Mouse (Mus musculus): ENCODE measurements around the gene Itih2.
A peak's percentile ranks its signal among the peaks of the same experiment; 100 is the strongest.

The Itih2 gene

DNA sequence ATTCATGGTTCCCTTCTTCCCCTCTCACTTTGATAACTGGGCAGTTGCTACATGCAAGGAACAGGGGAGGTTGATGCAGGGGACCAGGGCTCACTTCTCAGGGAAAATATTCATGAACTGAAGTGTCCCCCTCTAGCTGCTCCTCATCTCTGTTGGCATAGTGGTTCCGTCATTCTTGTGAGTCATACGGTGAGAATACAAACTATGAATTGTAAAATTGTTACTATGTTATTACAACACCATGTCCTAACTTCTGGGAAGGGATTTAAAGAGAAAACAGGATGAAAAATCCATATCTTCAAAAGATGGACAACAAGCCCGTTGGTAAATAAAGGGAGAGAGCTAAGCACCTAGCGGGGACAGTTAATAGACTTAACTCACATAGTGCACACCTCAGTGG is at the start of gene Itih2:
Gene Itih2 (minus strand): TSS at position 101 of the 400 bp plus-strand sequence.
- DNase-seq (ENCODE audit: low spot score in 2 of 2): no peak

DNA sequence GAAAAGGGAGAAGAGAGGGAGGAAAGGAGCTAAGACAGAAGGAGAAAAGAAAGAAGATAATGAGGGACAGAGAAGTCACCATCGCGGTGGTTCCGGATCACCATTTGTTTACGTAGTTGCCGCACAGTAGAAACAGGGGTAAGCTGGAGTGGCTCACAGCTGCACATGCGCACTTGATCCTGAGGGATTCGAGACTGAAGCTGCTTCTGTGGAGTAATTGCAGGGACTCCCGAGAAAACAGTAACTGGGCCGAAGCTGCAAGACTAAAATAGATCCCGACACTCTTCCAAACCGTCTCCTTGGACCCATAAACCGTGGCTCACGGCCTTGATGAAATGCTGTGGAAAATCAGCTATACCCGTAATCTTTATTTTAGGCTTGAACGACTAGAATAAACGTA is 38.8 kb upstream of the Itih2 start:
- DNase-seq (ENCODE audit: low spot score in 2 of 2): no peak

DNA sequence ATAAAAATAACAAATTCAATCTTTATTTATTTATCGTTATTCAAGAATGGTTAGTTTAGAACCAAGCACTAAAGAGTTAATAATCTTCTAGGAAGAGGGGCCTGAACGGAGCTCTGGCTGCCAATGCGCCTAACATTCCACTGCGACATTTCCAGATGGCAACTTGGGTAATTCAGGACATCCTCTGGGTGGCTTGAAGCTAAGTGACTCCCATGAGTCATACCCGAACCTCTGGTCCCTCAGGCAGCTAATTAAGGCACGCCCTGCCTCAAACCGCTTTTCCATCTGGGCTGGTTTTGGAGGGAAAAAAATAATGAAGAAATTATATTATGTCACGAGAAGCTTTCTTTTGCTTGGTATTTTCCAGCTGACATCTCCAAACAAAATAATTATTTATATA is 36.8 kb upstream of the Itih2 start:
- DNase-seq (ENCODE audit: low spot score in 2 of 2): no peak

DNA sequence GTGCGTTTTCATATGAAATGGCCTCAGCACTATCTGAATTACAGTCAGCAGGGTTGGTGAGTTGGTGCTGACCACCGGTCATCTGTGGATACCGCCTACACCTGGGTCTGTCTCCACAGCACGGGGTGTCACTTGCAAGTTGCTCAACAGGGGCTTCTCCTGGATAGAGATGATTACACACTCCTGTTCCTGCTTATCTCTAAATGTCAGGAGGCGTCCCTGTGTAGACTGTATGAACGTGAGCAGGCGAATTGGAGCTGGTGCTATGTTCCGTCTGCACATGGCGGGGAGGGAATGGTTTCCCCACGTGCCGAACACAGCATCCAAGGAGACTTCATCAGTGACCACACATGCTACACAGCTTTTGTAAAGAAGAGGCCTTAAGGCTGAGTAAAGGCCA is 36.1 kb upstream of the Itih2 start:
- DNase-seq (ENCODE audit: low spot score in 2 of 2): no peak

DNA sequence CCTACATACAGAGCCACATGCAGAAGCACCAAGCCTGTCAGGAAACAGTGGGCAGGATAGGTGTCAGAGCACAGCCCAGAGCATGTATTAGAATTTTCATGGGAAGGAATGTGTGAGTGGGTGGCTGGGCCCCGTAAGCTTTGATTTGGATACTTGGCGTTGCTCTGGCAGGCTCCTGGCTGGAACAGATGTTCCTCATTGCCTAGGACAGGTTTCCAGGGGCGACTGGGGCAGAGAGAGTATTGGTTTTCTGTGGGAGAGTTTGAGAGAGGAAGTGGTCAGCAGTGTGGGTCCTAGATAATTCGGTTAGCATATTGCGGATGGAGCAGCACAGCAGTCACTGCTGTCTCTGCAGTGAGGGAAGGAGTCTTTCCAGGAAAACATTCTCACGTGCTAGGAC is 35.4 kb upstream of the Itih2 start:
- DNase-seq (ENCODE audit: low spot score in 2 of 2): no peak

DNA sequence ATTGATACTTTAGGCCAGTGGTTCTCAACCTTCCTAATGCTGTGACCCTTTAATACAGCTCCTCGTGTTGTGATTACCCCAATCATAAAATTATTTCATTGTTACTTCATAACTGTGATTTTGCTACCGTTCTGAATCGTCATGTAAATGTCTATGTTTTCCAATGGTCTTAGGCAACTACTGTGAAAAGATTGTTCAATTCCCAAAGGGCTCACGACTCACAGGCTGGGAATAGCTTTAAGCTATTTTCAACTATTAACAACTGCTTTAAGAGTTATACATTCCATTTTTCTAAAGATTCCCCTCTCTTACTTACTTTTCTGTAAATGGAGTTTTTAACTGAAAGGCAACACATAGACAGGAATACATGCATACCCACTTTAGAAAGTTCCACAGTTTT is 30.8 kb upstream of the Itih2 start:
- no peak for DNase-seq (ENCODE audit: low spot score in 2 of 2)

DNA sequence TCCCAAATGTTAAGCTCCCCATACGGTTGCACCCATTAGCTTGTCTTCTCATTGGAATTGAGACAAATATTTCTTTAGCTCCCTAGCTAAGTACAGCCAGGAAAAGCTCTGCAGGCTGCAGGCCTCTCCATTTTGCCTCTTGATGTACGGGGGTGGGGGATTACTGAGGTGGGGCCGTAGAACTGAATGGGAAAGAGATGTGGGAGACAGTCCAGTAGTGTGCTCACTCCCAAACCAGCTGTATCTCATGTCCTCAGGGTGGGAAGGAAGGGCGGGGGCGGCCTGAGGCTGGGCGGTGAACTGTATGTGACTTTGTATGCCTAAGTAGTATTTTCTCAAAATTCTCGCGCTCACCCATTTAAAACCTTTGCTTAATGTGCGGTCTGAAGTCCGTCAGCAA is 26.0 kb upstream of the Itih2 start:
- peak in 1 of 2 experiments; percentile 18 for DNase-seq (ENCODE audit: low spot score in 2 of 2)

DNA sequence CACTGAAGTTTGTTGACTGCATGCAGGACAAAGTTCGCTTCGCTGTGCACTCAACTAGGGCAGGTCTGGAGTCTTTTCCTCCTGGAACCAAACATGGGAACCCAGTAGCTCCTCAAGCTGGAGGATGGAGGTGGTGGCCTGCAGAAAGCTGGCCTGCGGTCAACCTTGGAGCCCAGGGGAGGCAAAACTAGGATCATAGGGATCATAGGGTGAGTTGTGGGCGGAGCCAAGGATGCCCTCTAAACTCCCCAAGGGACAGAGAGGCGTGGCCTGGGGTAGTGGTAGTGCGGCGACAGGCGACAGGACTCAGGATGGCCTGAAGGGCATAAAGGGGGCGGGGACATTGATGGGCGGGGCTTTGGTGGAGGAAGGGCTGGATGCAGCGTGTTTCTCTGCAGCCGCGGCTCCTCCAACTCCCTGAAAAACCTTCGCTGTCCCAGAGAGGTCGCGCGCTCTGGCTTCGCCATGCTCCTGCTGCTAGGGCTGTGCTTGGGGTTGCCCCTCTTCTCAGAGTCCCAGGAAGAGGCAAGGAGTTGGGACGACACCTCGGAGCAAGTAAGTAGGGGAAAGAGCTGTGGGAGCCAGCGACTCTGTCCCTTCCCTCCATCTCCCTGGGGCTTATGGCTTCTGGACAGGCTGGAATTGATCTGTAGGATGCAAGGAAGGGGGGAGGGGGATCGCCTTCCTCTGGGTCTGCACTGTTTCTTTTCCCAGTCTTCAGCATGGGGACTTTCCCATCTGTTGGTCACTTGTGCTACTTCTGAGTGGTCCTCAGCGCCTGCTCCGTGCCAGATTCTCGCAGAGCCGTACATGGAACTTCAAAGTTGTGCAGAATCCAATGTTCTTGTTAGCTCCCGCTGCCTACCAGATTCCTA is 22.2 kb upstream of the Itih2 start, which contains the start of gene Itih5:
Gene Itih5 (plus strand): TSS at position 371 of the 875 bp plus-strand sequence.
- DNase-seq (ENCODE audit: low spot score in 2 of 2): peak; percentile 21 to 26

DNA sequence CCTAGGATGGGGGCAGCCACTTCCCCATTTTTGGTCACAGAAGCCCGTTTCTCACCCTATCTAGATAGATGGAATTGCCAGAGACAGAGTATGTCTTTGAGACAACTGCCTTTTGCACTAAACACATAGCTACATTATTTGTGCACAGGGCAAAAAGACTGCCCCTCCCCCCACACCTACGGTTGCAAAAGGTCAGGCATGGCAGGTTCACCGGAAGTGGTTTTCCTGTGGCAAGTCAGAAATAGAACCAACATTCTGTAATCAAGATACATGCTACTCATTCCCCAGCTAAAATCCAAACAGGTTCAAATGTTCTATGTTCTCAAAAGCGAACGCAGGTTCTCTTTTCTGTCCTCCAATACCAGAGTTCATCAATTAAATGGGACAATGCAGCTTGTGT is 21.4 kb upstream of the Itih2 start:
- DNase-seq (ENCODE audit: low spot score in 2 of 2): no peak

DNA sequence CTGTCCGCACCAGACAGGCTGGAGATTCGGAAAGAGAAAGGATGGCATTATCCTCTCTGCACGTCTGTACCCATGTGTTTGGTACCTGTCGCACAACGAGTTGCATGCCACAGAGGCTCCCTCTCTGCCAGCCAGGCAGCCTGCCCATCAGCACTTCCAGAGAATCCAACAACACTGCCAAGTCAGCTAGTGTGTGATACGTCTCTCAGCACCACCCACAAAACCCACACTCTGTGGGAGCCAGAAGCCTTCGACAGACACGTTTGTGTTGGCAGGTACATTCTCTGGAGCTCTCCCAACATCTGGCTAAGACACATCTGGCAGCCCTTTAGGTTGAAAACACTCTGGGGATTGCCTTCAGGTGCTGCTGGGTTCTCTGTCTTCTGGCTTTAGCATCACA is 16.0 kb upstream of the Itih2 start:
- DNase-seq (ENCODE audit: low spot score in 2 of 2): no peak

DNA sequence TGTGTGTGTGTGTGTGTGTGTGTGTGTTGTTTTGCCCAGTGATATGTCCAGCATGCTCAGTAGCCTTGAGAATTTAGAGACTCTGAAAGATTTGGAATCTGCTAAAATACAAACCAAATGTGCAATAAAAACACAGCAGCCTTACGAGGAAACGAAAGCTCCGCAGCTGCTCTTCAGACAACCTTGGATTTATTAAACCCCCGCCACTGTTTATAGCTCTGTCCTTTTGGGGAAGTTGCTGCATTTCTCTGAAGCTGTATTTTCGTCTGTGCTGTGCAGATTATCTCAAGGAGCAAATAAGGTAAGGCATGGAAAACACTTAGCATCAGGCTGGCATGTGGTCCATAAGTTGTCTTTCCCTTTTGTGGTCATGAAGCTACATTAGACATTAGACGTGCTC is 14.3 kb upstream of the Itih2 start:
- no peak for DNase-seq (ENCODE audit: low spot score in 2 of 2)

DNA sequence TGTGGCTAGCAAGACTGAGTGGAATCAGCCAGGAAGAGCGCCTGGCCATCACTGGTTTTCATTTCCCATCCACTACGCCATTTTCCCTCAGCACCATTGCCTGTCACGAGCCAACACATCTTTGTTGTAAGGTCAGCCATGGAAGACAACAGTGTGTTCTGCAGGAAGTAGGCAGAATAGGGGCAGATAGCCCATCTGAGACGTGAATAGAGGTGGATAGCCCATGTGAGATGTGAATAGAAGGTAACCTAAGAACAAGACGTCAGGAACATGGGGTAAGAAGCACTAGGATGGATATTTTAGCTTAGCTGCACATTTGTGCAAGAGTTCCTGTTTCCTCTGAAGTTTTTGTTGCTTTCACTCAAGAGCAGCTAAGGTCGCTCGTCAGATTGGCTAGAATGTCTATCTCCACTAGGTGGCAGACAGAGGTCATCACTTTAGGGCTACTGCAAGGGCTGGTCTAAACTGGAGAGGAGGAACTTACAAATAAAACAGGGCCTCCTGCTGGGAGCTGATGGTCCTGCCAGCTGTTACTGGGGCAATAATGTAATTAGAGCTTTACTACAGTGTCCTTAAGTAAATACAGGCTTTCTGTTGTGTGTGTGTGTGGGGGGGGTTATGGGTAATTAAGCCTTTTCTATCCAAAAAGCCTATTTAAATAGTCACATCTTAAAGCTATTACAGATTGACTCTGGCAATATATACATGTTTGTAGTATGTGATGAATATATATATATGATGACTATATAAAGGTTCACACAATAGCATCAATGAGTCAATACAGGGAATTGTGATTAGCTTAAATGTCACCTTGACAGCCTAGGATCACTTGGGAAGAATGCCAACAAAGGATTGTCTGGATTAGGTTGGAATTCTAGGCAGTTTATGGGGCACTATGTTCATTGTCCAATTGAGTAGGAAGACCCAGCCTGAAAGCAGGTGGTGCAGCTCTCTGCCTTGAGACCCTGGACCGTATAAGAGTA is 11.6 kb upstream of the Itih2 start:
- DNase-seq (ENCODE audit: low spot score in 2 of 2): peak; percentile 17 to 58

DNA sequence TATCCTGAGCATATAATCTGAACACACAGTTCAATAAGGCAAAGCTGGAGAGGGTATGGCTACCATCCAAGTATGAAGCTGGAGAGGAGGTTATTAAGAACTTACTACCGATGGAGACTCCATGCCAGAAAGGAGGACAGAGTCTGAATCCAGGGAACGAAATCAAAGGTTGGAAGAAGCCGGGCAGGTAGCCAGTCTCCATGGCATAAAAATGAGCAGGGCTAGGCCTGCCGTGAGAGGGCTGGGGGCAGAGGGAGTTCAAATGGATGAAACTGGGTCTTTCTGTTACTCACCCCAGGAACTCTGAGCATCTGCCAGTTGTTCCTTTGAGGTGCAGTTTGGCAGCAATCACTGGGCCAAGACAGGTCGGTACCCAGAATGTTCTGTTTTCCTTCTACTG is 9.3 kb upstream of the Itih2 start:
- DNase-seq (ENCODE audit: low spot score in 2 of 2): no peak

DNA sequence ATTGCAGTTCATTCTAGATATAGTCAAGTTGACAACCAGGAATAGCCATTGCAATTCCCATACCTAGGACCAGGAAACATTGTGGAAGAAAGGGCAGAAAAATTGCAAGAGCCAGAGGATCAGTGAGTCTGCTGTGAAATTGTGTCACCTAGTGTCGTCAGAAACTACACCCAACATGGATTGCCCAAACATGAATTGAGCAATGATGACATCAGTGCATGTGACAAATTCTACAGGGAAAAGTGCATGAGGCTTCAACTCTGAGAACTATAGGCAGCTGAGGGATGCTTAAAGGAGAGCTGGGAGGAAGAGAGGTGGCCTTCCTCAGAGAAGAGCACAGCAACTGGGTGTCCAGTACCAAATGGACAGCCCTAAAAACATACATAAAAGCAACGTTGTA is 6.1 kb upstream of the Itih2 start:
- no peak for DNase-seq (ENCODE audit: low spot score in 2 of 2)

DNA sequence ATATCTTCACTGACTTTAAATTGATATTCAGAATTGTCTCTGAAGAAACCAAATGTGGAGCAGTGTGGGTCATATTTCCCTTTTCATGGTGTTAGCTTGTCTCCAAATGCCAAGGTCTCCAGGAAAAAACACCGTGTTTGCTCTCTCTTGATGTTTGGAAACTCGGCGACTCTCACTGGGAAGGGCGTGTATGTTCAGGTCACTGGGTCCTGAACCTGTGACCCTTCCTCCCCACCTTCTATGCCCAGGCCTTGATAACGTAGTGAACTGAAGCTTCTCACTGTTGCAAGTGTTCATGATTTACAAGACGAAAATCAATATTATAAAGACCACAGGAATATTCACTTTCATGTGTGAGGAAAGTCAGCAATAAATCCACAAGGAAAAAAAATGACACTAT is 2.7 kb upstream of the Itih2 start:
- DNase-seq (ENCODE audit: low spot score in 2 of 2): no peak

DNA sequence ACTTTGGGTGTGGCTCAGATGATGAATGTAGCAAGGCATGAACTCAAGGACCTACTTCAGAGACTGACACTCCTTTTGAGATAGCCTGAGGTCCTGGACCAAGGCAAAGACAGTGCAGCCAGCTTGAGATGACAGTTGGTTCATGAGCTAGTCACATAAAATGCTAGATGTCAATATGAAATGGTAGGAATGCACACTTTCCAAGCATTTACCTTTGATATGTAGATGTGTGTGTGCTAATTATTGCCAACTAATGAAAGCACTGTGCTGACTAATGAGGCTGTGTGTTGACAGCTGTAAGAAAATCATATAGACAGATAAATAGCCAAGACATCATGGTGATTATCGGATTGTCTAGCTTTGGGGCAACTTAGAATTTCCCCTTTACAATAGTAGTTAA is 932 bp upstream of the Itih2 start:
- no peak for DNase-seq (ENCODE audit: low spot score in 2 of 2)

DNA sequence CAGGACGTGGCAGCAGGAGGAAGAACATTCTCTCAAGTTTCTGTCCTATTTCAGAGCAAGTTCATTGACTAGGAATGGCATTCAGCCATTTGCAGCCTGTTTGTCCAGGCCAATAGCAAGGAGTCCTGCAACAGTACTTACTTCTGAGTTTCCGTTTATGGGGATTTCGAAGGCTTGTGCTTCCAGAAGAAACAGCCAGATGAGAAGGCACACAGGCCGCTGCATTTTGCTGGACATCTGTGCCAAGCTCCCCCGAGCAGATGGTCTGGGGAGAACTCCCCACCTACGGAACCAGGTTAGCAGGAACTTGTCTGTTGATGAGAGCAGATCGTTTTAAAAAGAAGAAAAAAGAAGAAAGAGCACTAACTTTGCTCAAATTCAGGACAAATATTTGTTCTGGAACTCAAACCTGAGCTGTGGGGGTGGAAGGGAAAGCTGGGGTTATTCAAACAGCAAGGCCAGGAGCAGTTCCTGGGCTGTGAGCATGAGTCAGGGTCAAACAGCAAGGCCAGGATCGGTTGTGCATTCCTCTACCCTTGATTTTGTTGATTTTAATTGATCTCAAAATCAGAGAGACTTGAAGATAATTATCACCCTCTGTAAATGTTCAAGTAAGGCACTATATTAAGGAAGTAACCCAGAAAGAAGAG is 730 bp downstream of the Itih2 start:
- peak; percentile 14 to 35 for DNase-seq (ENCODE audit: low spot score in 2 of 2)

DNA sequence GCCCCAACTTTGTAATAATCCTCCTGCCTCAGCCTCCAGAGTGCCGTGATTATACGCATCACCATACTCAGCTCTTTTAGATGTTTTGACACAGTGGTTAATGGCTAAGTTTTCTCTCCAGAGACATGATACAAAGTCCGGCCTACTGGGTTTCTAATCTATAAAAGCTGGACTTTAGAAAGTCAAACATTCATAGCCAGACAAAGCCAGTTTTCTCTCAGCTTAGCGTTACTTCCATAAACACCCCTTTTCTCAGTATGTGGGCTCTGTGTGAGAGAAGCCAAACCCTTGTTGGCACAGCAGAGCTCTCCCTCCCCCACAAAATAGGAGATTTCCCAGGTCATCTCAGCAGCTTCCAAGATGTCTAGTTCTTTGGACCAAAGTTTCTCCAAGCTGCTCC is 2.6 kb downstream of the Itih2 start:
- DNase-seq (ENCODE audit: low spot score in 2 of 2): no peak

DNA sequence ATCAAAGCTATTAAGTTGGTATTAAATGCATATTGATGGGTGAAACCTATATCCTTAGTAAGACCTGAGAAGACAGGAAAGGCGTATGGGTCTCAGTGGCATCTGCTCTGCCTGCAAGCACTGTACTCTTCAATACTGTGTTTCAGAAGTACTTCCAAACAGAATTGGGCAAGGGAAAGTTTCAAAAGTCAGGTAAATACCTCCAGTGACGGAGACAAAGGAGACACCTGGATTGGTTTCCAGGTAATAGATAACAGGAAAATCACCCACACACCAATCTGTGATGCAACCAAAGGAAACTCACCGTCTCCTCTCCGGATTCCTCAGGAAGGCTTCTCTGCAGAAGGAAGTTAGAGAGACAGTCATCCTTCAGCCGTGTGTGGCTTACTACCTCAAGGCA is 3.7 kb downstream of the Itih2 start:
- no peak for DNase-seq (ENCODE audit: low spot score in 2 of 2)

DNA sequence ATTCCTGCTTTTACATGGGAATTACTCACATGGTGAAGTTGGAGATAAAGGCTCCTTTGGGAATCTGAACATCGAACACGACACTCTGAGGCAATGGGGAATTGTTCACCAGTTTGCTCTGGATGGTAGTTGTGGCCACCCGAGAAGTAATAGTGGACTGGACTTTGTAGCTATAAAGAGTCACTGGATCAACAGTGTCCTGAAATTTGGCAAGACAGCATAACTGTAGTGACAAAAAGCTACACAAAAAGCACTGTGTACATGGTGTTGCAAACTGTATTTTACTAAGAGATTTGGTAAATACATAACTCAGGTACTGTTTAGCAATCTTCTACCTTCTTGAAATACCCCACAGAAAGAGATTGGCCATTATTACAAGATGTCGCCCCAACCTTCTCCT is 5.1 kb downstream of the Itih2 start:
- DNase-seq (ENCODE audit: low spot score in 2 of 2): no peak

DNA sequence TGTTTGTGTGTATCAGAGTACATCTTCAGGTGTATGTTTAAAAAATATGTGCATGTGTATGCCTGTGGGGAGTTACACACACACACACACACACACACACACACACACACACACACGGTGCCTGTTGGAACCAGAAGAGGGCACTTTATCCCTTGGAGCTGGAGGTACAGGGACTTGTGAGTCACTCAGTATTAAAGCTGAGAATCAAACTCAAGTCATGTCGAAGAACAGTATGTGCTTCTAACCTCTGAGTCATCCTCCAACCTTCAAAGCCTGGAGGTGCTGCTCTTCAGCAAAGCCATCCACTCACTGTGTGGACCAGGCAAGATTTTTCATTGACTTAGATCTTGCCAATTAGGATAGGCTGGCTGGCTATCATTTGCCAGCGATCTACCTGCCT is 9.4 kb downstream of the Itih2 start:
- no peak for DNase-seq (ENCODE audit: low spot score in 2 of 2)

DNA sequence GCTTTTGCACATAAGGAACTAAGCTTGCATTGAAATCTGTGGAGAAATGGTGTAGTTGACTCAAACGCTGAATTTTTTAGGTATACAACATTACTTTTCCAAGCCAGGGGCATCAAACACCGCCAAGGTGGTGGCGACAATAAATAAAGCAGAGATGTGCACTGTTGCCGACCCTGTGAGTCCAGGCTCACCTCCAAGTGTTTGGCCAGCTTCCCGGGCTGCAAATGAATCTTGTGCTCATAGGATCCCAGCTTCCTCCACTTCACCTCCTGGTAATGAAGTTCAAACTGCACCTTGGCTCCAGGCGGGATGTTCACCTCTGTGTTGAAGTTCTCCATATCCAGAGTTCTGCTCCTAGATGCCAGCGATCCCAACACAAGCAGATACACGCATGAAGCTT is 11.9 kb downstream of the Itih2 start:
- DNase-seq (ENCODE audit: low spot score in 2 of 2): no peak
